Mouse (Mus musculus): Measurements from ENCODE around the gene Iqsec1.

DNA sequence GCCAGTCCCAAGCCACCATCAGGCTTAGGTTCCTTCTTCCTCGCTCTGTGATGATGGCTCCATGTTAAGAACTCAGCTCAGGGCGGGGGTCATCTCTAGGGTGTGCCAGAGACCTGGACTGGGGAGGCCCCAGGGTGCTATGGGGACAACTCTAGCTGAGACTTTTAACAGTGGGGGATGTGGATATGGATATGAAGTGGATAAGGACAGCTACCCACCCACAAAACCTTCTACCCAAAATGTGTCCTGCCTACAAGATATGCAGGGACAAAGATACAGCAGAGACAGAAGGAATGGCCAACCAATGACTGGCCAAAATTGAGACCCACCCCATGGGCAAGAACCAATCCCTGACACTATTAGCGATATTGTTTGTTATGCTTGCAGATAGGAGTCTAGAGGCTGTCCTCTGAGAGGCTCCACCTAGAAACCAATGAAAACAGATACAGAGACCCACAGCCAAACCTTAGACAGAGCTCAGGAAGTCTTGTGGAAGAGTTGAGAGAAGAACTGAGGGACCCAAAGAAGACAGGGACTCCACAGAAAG, 19.9 kb upstream of the Iqsec1 start:
- TF ChIP-seq POLR2A (IDR thresholded peaks at IDR 0.05; ENCODE audit: extremely low read depth, insufficient read depth, low read length) (no peak), CTCF (IDR thresholded peaks at IDR 0.05; ENCODE audit: low read depth, low read length) (no peak)
